Mouse (Mus musculus): Measurements from ENCODE around the gene Tbc1d15. TPM values are rescaled to one million over a fixed set of nuclear protein-coding genes. Genes with fewer than 3 reads are reported as not detected.

Tbc1d15 gene
- polyA plus RNA-seq, 1 experiment, result 35.4 TPM

- Histone ChIP-seq H3K4me1 (ENCODE audit: control insufficient read depth, insufficient read depth, low read length) (peaks cover 5% of the 10 kb centered on the region), H3K4me3 (replicated peaks; ENCODE audit: control insufficient read depth, low read depth, low read length) (no peak overlapping the region), H3K27ac (ENCODE audit: control insufficient read depth, insufficient read depth, low read depth, low read length, poor library complexity) (peak overlapping the region; percentile 78; the same call in 1 of the 2 replicates)
- TF ChIP-seq CTCF (IDR thresholded peaks at IDR 0.05; ENCODE audit: control insufficient read depth, insufficient read depth, low read length) (no peak), POLR2A (IDR thresholded peaks at IDR 0.05; ENCODE audit: borderline replicate concordance, control insufficient read depth, low read depth, low read length) (no peak)
- WGBS, result 56% methylated on average over 7 of the region's 7 CpGs
Observed at GRCm38 (mm10) chr10:115170496-115171350, 80.5 kb downstream of the Tbc1d15 start.

- 68% methylated on average over 9 of the region's 9 CpGs for WGBS
- no peak overlapping the region for H3K4me3 ChIP-seq (replicated peaks; ENCODE audit: control insufficient read depth, low read depth, low read length)
- peaks cover 5% of the 10 kb centered on the region for H3K4me1 ChIP-seq (ENCODE audit: control insufficient read depth, insufficient read depth, low read length)
- TF ChIP-seq POLR2A (IDR thresholded peaks at IDR 0.05; ENCODE audit: borderline replicate concordance, control insufficient read depth, low read depth, low read length), result no peak
- no peak for TF ChIP-seq CTCF (IDR thresholded peaks at IDR 0.05; ENCODE audit: control insufficient read depth, insufficient read depth, low read length)
- H3K27ac ChIP-seq (ENCODE audit: control insufficient read depth, insufficient read depth, low read depth, low read length, poor library complexity), result peak overlapping the region; percentile 27; the same call in 1 of the 2 replicates
Observed at GRCm38 (mm10) chr10:115169410-115169809, 81.9 kb downstream of the Tbc1d15 start.

GRCm38 (mm10) chr10:115160289-115160688 is 91.0 kb downstream of the Tbc1d15 start:
- H3K4me1 ChIP-seq (ENCODE audit: control insufficient read depth, insufficient read depth, low read length), result no peaks in the 10 kb centered on the region
- 70% methylated on average over 5 of the region's 5 CpGs for WGBS
- H3K27ac ChIP-seq (ENCODE audit: control insufficient read depth, insufficient read depth, low read depth, low read length, poor library complexity), result no peak overlapping the region
- H3K4me3 ChIP-seq (replicated peaks; ENCODE audit: control insufficient read depth, low read depth, low read length), result no peak overlapping the region
- TF ChIP-seq POLR2A (IDR thresholded peaks at IDR 0.05; ENCODE audit: borderline replicate concordance, control insufficient read depth, low read depth, low read length) (no peak), CTCF (IDR thresholded peaks at IDR 0.05; ENCODE audit: control insufficient read depth, insufficient read depth, low read length) (no peak)

Other genes starting within 250 kb of the Tbc1d15 start
- gene Tph2, start 66.4 kb downstream of the Tbc1d15 start, polyA plus RNA-seq (2011; ENCODE audit: insufficient read depth, insufficient read length, low replicate concordance, missing spikeins), result not detected in 2 replicates
- 16.9 and 21.2 TPM in 2 replicates for gene Rab21, start 64.1 kb upstream of the Tbc1d15 start, polyA plus RNA-seq (2011; ENCODE audit: insufficient read depth, insufficient read length, low replicate concordance, missing spikeins)
- 7.5 and 12.2 TPM in 2 replicates for gene Tmem19, start 111.0 kb upstream of the Tbc1d15 start, polyA plus RNA-seq (2011; ENCODE audit: insufficient read depth, insufficient read length, low replicate concordance, missing spikeins)
- 3.1 and 4.7 TPM in 2 replicates for gene Thap2, start 133.0 kb upstream of the Tbc1d15 start, polyA plus RNA-seq (2011; ENCODE audit: insufficient read depth, insufficient read length, low replicate concordance, missing spikeins)
- gene Zfc3h1, start 133.5 kb upstream of the Tbc1d15 start, polyA plus RNA-seq (2011; ENCODE audit: insufficient read depth, insufficient read length, low replicate concordance, missing spikeins), result 31.1 and 36.1 TPM in 2 replicates

Measured in bone marrow, adult 2 months (tissue).